Mouse (Mus musculus) heart, adult 9 months (tissue): ENCODE data around the gene Gfy.

ENCODE experiments used
- DNase-seq, 2 experiments: peaks; one replicate each; pipeline ENCODE4 v3.0.0; 2022; ENCODE audit warnings: low spot score in 2 of 2

The Gfy gene

DNA sequence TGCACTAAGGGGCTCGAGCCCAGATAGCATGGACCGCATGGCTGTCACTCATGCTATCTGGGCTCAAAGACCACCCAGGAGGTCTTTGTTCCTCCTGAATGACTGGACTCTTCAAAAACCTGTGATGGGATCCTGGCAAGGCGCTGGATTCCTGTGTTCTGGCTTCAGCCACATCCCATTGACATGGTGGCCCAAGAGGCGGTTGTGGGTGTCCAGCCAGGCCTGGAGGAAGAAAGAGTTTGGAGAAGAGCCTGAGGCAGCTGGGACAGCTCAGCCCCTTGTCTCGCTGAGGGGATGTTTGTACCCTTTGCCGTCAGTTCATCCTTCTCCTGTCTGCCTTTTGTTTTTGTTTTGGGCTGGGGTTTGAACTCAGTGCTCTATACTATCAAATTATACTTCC, 29.8 kb downstream of the Gfy start:
- peak; percentile 68 to 76 for DNase-seq

DNA sequence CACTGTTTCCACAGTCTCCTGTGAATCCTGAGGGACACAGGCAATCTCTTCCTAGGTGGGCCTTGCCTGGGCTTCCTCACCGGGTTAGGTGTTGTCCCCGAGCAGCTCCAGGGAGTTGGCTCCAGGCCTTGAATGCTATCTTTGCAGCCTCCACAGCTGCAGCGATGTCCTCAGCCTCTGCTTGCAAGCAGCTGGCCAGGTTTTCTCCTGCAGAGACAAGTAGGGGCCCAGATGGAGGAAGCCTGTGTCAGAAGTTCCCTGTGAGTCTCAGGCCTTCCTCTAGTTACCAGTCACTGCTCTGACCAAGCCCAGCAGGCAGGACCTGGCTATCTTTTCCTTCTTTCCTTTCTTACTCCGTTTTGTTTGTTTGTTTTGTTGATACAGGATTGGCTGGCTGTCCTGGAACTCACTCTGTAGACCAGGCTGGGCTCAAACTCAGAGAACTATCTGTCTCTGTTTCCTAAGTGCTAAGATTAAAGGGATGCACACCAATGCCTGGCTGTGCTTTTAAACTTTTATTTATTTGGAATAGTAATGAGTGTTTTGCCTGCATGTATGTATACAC, 30.8 kb downstream of the Gfy start:
- DNase-seq: peak; percentile 51 to 70

GRCm38 (mm10) chr7:45147899-45148298, 31.5 kb downstream of the Gfy start:
- no peak for DNase-seq

- DNase-seq: no peak
Measured at GRCm38 (mm10) chr7:45147267-45147666, 32.1 kb downstream of the Gfy start.

DNA sequence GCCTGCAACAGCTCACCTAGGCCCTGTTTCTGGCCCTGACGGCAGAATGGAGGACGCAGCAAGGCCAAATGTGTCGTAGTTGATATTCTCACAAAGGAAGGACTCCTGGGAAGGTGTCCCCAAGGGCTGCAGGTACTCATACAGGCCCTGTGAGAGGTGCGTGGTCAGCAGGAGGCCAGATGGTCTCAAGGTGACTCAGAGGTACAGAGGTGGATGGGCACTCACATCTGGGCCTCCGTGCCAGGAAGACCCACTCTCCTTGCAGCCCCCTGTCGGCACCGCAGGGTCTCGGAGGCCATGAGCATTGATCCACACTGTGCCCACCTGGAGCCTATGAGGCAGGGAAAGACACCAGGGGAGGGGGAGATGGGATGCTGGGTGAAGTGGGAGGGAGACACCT, 33.9 kb downstream of the Gfy start:
- DNase-seq: no peak

DNA sequence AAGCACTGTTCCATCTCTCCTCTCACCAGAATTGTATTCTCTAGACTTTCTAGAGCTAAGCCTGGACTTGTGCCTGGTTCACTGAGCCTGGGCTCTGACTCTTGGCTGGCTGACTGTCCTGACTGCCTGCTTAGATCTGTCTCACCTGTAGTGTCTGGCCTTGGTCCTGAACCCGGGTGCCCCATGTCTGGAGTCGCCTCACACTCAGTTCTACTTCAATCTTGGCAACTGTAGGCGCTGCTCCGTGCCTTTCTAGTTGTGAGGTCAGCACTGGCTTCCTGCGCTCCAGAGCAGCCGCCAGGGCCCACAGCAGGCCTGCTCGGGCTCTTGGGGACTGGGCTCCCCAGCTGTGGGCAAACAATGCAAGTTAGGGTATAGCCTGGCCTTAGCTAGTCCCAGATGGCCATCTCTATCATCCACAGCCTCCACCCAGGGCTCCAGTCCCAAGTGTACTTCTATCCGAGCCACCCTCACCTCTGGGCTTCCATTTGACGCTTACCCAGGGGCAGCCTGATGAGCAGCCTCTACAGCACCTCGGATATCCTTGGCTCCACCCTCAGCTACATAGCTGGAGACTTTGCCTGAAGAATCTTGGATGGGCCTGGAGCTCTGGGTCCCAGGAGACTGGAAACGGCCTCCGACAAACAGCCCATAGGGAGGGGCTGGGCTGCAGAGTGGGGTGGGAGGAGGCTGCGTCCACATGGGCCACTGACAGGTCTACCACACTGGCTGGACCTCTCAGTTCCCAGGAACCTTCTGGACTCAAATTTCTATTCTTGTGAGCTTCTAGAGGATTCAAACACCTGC, 34.8 kb downstream of the Gfy start:
- peak; percentile 59 to 70 for DNase-seq

- no peak for DNase-seq
Measured at GRCm38 (mm10) chr7:45141914-45142313, 37.5 kb downstream of the Gfy start.

GRCm38 (mm10) chr7:45141319-45141718, 38.0 kb downstream of the Gfy start:
- DNase-seq: no peak

DNA sequence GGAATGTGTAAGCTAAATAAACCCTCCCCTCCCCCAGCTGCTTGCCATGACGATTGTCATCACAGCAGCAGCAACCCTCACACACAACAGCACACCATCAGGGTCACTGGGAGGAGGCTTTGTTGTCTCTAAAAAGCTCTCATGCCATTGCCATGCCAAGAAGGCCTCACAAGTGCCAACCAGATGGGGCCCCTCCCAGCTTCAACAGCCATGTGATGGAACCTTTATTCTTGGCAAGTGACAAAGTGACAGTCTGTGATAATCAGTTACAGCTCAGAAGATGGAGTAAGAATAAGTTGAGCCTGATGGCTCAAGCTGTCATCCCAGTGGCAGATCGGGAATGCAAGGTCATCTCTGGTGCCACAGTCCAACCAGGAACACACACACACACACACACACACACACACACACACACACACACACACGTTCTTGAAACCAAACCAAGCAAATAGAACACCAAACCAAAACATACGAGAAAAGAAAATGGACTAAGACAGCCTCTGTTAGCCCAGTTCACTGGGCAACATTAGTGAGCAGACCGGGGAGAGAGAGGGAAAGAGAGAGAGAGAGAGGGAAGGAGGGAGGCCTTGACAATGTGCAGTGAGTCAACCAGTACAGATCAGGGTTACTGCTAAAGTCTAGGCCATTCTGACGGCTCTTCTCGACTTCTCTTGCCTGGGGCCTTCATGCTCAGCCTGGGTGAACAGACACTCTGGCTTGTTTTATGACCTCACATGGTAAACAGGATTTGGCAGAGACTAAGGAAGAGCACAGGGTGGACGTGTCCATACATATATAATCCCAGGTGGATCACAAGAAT, 39.3 kb downstream of the Gfy start:
- DNase-seq: no peak

GRCm38 (mm10) chr7:45138403-45138802, 41.0 kb downstream of the Gfy start:
- no peak for DNase-seq

- no peak for DNase-seq
Measured at GRCm38 (mm10) chr7:45137171-45138006, 42.0 kb downstream of the Gfy start.

DNA sequence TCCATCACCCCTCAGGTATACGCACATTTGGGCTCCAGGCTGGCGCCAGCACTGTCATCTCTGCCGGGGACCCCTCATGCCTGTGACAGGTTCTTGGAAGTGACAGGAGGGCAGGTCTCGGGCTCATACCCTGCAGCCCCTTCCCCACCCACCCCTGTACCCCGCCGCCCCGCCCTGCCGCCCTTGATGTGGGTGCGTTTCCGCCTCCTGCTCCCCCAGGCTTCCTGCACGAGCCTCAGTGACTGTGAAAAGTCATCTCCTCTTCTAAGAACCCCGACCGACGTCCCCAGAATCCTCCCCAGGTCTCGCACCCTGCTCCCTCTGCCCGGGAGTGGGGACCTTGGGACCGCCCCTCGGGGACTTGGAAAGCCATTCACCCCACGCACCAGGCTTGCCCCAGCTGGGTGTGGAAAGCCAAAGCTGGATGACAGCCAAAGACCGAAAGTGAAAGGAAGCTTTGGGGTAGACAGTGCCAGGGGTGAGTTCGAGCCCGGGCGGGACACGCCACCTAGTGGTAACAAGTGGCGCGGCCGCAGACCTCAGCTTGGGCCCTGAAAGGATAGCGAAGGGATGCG, 43.3 kb downstream of the Gfy start, which contains the start of the genes Gm45713 and Flt3l:
Gene Gm45713 (minus strand): TSS at position 239 of the 575 bp plus-strand sequence.
Gene Flt3l (minus strand): TSS at position 440 of the 575 bp plus-strand sequence.
- DNase-seq: peak; percentile 95 to 96

DNA sequence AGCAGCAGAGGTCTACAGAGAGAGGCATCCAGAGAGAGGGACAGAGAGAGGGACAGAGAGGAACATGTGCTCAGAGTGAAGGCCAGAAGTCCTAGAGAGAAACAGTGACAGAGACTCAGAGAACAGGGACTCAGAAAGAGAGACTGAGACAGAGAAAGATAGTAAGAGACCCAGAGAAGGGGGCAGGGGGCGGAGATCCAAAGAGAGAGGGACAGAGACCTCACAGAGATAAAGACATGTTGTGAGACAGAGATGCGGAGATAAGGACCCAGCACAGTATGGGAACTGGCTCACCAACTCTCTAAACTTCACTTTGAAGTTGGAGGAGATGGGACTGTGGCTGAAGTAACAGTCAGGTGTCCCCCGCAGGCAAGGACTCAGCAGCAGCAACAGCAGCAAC, 44.0 kb downstream of the Gfy start:
- no peak for DNase-seq

GRCm38 (mm10) chr7:45134544-45135026, 44.8 kb downstream of the Gfy start:
- DNase-seq: no peak

GRCm38 (mm10) chr7:45133446-45134159, 45.8 kb downstream of the Gfy start:
- no peak for DNase-seq

DNA sequence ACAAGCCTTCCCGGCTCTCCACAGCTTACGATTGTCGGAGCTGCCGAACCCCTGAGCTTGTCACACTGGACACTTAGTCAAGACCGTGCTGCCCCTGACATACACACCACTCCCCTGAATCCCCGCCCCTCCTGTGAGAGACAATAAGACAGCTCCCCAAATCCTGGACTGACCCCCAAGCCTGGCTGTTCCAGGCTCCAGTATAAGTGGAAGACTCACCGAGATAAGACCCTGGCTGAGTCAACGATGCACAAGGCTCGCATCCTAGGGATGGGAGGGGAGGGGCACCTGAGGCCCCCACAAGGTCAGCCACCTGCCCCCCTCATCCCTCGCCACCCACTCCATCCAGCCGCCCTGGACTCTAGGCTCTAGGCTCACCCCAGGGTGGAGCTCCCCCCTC, 47.5 kb downstream of the Gfy start:
- DNase-seq: no peak

GRCm38 (mm10) chr7:45129776-45130512, 49.4 kb downstream of the Gfy start:
- no peak for DNase-seq

DNA sequence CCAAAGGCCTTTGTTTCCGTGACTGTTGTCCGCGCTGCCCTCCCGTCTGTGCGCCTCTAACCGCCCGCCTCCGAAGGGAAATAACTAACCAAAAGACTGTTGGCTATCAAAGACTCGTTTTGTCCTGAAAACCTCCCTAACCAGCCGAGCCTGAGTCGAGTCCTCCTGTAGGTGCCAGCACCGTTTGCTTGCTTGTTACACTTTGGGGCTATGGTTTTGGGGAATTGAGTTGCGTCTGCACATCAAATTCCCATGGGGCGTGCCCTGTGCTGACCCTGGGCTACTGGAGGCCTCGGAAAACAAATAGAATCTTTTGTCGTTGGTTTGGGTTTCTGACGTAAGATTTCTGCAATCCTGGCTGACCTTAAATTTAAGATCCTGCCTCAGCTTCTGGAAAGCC, 50.1 kb downstream of the Gfy start:
- DNase-seq: peak in 1 of 2 experiments; percentile 60

- peak; percentile 100 for DNase-seq
Measured at GRCm38 (mm10) chr7:45128624-45129246, 50.6 kb downstream of the Gfy start, which contains the start of gene Rpl13a. Rpl13a (minus strand) TSS chr7:45128761.
